Mouse (Mus musculus): ENCODE data around the gene Taar4.

Gene Taar4

GRCm38 (mm10) chr10:24008143-24008542 lies 47.8 kb downstream of the Taar4 start:
- DNase-seq: no peak
